Mouse (Mus musculus) cerebellum, adult 8-10 months (tissue): ENCODE results near the gene Krr1.
"Not testable (repeated sequence)": the region's sequence is repeated elsewhere in the genome, so short reads cannot be mapped to it uniquely, and the experiment has no call there.

Source experiments
- DNase-seq: peaks from one replicate; pipeline ENCODE4 v3.0.0; 2022

Gene Krr1

DNA sequence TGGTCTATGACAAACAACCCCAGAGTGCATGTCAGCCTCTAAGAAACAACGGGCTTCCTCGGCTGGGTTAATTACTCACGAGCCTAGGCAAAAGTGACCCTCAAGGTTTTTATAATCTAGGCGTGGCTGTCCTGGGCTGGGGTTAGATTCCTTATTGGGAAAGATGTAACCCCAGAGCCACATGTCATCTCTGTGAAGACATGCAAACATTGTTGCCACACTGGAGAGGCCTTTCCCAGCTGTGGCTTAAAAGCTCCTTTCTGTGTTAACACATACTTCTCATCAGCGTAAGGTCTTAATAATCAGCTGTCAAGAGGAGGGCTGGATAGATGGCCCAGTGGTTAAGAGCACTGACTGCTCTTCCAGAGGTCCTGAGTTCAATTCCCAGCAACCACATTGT lies 10.6 kb downstream of the Krr1 start:
- no peak for DNase-seq

DNA sequence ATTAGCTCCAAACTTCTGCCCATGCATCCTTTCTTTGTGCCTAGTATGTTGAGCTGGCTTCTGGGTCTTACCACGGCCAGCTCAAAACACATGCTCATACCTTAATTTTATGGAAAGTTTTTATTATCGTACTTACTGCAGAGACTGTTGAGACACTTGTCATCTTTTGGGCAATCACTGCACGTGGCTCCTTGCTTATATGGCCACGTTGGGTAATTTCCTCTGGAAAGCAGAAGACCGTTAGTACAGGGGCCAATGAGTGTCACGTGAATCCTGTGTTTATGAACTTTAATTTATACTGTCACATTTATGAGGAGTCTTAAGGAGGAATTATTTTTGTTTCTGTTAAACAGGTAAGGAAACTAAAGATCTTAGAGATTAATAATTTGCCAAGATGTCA lies 14.0 kb downstream of the Krr1 start:
- no peak for DNase-seq

DNA sequence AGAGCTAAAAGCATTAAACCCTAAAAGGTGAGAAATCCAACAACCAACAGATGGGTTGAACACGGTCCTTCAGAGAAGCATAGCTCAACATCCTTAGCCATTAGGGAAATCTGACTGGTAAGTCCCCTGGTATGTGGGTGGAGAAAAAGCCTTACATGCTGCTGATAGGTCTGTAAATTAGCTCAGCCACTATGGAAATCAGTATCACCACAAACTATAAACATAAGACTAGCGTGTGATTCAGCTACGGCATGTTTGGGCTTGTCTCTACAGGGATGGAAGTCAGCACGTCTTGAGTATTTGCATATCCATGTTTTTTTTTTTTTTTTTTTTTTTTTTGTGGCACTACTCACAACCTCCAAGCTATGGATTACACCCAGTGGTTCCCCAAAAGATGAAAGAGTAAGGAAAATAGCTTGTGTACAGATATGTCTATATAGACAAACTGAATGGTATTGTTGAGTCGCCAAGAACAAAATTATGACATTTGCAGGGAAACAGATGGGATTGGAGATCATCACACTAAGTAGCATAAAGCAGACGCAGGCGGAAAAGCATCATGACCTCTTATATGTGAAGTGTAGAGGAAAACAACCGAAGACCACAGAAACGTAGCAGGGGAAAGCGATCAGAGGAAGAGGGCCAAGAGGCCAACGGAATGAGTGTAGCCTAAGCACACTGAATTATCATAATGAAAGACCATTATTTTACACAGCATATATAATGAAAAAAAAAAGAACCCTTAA lies 23.5 kb downstream of the Krr1 start:
- DNase-seq = no peak

DNA sequence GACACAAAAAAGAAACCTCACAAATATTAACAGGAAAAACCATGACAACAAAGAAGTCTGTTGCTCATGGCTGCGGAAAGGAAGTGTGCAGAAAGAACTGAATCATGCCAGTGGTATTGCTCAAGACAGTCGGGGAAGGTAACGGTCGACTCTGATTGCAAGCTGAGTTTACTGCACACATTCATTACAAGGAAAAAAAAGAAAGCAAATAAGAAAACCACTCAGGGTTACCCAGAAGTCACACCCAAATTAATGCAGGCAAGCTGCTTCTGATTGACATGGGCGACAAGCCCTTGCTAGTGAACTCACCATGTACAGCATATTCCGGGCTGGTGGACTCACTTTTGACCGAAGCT lies 24.1 kb downstream of the Krr1 start:
- no peak for DNase-seq

DNA sequence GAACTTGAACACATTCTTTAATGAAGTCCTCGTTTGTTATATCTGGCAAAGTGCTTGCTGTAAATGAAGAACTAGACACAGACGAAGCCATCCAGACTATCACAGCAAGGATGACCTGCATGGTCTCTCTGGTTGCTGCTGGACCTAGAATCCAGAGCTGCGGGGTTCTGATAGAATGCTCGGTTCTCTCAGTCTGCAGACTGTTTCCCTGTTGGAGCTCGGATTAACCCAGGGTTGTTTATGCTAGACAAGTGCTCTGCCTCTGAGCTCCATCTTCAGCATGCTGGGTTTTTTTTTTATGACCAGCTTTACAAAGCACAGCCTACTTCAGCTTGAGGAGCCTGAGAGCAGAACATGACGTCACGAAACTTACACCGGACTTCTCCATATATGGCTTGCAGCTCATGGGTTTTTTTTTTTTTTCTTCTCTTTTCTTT lies 24.5 kb downstream of the Krr1 start:
- DNase-seq = no peak

DNA sequence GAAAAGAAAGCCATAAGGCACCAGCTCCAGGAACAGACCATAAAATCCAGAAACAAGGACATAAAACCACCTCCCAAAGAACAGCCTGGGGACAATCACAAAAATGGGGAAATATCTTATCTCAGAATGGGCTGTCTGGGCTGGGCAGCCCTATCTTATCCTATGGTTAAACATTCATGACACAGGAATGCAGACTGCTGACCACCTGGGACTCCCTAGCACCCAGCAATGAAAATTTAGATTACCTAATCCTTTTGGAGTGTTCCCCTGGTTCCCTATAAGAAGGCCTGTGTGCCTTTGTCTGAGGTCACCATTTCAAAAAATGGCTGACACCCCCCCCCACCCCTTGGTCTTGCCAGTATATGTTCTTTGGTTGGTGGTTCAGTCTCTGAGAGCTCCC lies 25.2 kb downstream of the Krr1 start:
- no peak for DNase-seq

DNA sequence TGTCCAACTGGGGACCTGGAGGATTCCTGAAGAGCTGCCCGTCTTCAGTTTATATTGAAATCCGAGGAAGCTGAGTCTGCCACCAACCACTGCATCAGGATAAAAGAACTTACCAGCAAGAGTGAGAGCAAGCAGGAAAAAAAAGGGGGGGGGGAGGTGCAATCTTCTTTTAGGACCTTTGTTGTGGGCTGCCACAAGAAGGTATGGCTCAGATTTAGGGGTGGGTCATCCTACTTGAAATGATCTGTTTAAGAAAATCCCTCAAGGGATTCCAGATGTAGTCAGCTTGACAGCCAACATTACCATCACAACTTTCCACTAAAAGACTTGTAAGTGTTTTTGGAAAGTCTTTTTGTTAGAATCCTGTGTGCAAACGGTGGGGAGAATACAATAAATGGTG lies 27.3 kb downstream of the Krr1 start:
- DNase-seq = no peak

DNA sequence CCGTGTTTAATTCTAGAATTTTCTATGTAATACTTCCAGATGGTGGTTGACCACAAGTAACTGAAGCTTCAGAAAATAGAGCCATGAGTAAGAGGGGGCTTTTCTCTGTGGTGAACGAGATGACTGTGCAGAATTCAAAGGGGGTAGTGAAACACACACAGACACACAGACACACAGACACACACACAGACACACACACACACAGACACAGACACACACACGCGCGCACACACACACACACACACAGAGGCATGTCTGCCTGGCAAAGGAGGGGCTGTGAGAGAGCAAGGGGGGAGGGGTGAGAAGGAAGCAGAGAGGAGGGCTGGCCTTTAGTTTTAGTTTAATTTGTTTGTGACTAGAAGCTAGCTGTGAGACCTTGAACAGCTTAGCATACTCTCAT lies 28.1 kb downstream of the Krr1 start:
- DNase-seq = no peak

DNA sequence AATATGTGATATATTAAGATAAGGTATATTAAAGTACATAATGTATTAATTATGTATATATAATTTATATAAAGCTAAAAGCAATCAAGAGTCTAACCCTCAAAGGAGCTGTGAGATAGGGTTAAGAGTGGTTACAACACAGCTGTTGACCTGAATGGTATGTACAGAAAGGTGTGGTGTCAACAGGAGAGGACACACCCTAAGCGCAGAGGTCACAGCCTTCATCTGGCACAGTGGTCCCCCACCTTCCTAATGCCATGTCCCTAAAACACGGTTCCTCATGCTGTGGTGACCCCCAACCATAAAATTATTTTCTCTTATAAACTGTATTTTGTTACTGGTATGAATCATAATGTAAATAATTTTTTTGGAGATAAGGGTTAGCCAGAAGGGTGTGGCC lies 28.9 kb downstream of the Krr1 start:
- DNase-seq = no peak

DNA sequence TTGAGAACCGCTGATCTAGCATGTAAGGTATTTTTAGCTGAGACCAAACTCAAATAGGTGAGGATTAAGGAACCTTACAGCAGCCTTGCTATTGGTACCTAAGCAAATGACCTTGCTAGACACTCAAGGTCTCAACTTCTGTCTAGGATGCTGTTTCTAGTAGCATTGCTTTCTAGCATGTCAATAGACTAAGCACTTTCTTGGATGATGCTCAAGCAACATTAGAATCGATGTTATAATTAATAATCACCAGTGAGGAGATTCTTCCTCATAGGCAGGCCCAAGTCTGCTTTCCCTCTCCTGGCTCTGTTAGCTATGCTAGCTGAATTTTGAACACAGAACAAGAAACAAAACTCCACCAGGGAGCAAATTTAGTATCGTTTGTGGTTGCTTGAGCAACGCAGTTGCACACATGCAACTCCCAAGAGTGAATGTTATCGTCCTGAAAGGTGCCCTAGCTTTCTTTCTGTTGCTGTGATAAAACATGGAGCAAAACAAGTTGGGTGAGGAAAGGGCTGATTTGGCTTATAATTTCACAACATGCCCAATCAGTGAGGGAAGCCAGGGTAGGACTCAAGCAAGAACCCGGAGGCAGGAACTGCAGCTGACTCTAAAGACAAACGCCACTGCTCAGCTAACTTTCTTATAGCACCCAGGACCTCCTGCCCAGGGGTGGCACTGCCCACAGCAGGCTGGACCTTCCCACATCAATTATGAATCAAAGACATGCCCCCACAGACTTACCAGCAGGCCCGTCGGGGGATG lies 29.5 kb downstream of the Krr1 start:
- no peak for DNase-seq

GRCm38 (mm10) chr10:112002544-112003215 lies 30.2 kb downstream of the Krr1 start, which contains the start of gene Glipr1:
Gene Glipr1 (minus strand): TSS chr10:112002631.
- no peak for DNase-seq

DNA sequence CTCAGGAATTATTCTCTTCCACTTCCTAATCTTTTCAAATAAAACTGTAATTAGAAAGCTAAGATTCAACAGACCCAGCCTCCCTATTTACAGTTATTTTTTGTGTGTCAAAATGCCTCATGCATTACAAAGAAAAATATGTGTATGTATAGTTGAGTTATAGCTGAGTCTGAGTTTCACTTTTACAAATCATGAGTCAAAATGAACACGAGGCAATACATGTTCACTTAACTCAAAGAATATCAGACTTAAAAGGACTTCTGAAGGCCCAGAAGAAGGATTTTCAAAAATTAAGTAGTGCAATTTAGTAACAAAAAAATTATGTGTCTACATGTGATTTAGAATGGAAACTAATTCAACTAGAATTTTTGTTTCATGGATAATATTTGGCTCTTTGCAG lies 37.0 kb downstream of the Krr1 start:
- DNase-seq = not testable (repeated sequence)

DNA sequence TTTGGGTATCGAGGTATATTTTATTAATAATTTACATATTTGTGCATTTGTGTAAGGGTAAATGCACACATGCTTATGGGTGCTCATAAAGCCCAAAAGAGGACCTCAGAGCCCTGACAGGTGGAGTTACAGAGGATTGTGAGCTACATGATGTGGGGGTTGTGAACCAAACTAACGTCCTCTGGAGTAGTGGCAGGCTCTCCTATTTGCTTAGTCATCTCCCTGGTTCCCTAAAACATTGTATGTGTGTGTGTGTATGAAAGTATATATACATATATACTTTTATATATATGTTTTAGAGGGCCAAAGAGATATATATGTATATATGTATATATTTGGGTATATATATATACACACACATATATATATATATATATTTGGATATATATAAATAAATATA lies 51.1 kb downstream of the Krr1 start:
- no peak for DNase-seq

DNA sequence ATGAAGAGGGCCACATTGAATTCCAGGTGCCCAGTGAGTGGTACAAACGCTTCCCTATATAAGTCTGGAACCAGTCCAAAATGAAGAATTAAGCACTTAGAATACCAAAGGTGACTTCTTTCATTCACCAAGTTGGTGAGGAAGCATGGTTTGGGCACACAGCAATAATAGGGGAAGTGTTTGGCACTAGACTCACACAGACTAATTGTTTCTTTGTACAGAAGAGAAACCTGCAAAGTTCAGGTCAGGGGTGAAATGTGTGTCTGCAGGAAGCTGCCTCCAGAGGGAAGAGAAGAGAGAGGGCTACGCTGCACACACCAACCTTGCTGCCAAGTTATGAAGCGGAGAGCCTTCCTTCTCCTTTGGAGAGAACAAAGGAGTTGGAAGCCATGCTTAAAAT lies 56.2 kb downstream of the Krr1 start:
- not testable (repeated sequence) for DNase-seq
